Mouse (Mus musculus) CH12.LX (cell line): Measurements from ENCODE around the gene Atp23.

Experiments
- CTCF ChIP-seq, 2 experiments: IDR thresholded peaks in 1 of 2; conservative IDR thresholded peaks in 1 of 2; 2 replicates each; pipeline ENCODE4 v1.5.1; 2011 to 2012; ENCODE audit warnings: low read depth in 2 of 2, low read length in 2 of 2, improper control_type of control experiment in 1 of 2, inconsistent platforms in 1 of 2, mild to moderate bottlenecking in 1 of 2, moderate library complexity in 1 of 2
- E2F4 ChIP-seq: IDR thresholded peaks from 2 replicates; pipeline ENCODE4 v1.6.1; 2011; ENCODE audit warnings: low read depth, low read length, improper control_type of control experiment; ENCODE audit not compliant: insufficient replicate concordance
- EP300 ChIP-seq: IDR thresholded peaks from 2 replicates; pipeline ENCODE4 v1.6.1; 2011; ENCODE audit warnings: low read length, improper control_type of control experiment
- ETS1 ChIP-seq: conservative IDR thresholded peaks from 2 replicates; pipeline ENCODE4 v1.6.1; 2012; ENCODE audit warnings: low read depth, mild to moderate bottlenecking, inconsistent platforms, low read length, improper control_type of control experiment, moderate library complexity
- IRF4 ChIP-seq: IDR thresholded peaks from 2 replicates; pipeline ENCODE4 v1.6.1; 2014; ENCODE audit warnings: low read depth, mild to moderate bottlenecking, inconsistent platforms, low read length, improper control_type of control experiment
- MAFK ChIP-seq: IDR thresholded peaks from 2 replicates; pipeline ENCODE4 v1.6.1; 2011; ENCODE audit warnings: low read length, improper control_type of control experiment; ENCODE audit not compliant: insufficient replicate concordance
- MXI1 ChIP-seq: IDR thresholded peaks from 2 replicates; pipeline ENCODE4 v1.6.1; 2011; ENCODE audit warnings: mild to moderate bottlenecking, low read depth, low read length, improper control_type of control experiment
- NELFE ChIP-seq: IDR thresholded peaks from 2 replicates; pipeline ENCODE4 v1.6.1; 2011; ENCODE audit warnings: low read depth, low read length, improper control_type of control experiment
- PAX5 ChIP-seq: IDR thresholded peaks from 2 replicates; pipeline ENCODE4 v1.6.1; 2012; ENCODE audit warnings: low read length, inconsistent platforms, mixed read lengths
- POLR2A ChIP-seq: IDR thresholded peaks from 2 replicates; pipeline ENCODE4 v1.6.1; 2011; ENCODE audit warnings: low read depth, mild to moderate bottlenecking, improper control_type of control experiment, low read length
- POLR2AphosphoS2 ChIP-seq: IDR thresholded peaks from 2 replicates; pipeline ENCODE4 v1.6.1; 2011; ENCODE audit warnings: low read depth, low read length, improper control_type of control experiment
- SMC3 ChIP-seq: IDR thresholded peaks from 2 replicates; pipeline ENCODE4 v1.6.1; 2011; ENCODE audit warnings: low read depth, low read length, improper control_type of control experiment
- UBTF ChIP-seq: IDR thresholded peaks from 2 replicates; pipeline ENCODE4 v1.6.1; 2012; ENCODE audit warnings: low read depth, mild to moderate bottlenecking, inconsistent platforms, low read length, improper control_type of control experiment, moderate library complexity
- USF1 ChIP-seq: IDR thresholded peaks from 2 replicates; pipeline ENCODE4 v1.6.1; 2014; ENCODE audit warnings: low read depth, mild to moderate bottlenecking, inconsistent platforms, low read length, improper control_type of control experiment

- no peak for TF ChIP-seq POLR2A
- no peak for TF ChIP-seq CTCF (conservative IDR thresholded peaks at IDR 0.05 in 1 of 2, IDR thresholded peaks at IDR 0.05 in 1 of 2; ENCODE audit: low read depth in 2 of 2, low read length in 2 of 2)
- TF ChIP-seq SMC3 = no peak
- TF ChIP-seq USF1 = no peak
- TF ChIP-seq NELFE = no peak
- no peak for TF ChIP-seq POLR2AphosphoS2
- TF ChIP-seq UBTF = no peak
- TF ChIP-seq MAFK = no peak
- TF ChIP-seq PAX5 = no peak
- TF ChIP-seq EP300 = no peak
- no peak for TF ChIP-seq IRF4
- TF ChIP-seq ETS1 = no peak
- no peak for TF ChIP-seq E2F4
- TF ChIP-seq MXI1 = no peak
Measured at GRCm38 (mm10) chr10:126949824-126950223, 48.7 kb upstream of the Atp23 start.
